ENCODE assay signal across 9 mouse cellular contexts in genomic region chr16:91522479-91523309, GRCm38 (mm10). TPM values are rescaled to one million over a fixed set of nuclear protein-coding genes. Genes with fewer than 3 reads are reported as not detected.
A peak's percentile ranks its signal among the peaks of the same experiment; 100 is the strongest.
DNase-seq lines count a peak whose midpoint lies in the region; ATAC-seq and TF ChIP-seq lines count a peak whose summit lies in the region.
"Had no signal": no experiment of that assay in that cellular context is flagged by ENCODE, and none has a peak within 500 bp of the region (broad histone marks: within the 10 kb centered on the region; RNA-seq: fewer than 3 reads in every experiment).

No protein-coding gene starts in this region.

- no peaks in the 10 kb centered on the region for H3K27me3 ChIP-seq in Patski
- no peaks in the 10 kb centered on the region for H3K27me3 ChIP-seq in liver, embryonic 11.5 days (replicated peaks; ENCODE audit: control insufficient read depth, insufficient read depth, low read length)
- no peaks in the 10 kb centered on the region for H3K27me3 ChIP-seq in forebrain, postnatal 0 days (ENCODE audit: insufficient read depth, low read length)
- H3K27me3 ChIP-seq: lung, embryonic 15.5 days had no signal

- no peak overlapping the region for H3K4me2 ChIP-seq in liver, embryonic 11.5 days
- no peak overlapping the region for H3K4me2 ChIP-seq in forebrain, postnatal 0 days (ENCODE audit: low read depth)
- H3K4me2 ChIP-seq: lung, embryonic 15.5 days had no signal

- H3K9me3 ChIP-seq in liver, embryonic 11.5 days (ENCODE audit: control insufficient read depth, low read length) = no peaks in the 10 kb centered on the region
- no peaks in the 10 kb centered on the region for H3K9me3 ChIP-seq in forebrain, postnatal 0 days (ENCODE audit: low read length)
- H3K9me3 ChIP-seq: lung, embryonic 15.5 days had no signal

- POLR2A ChIA-PET in Patski (lab: Charles Lee) = interaction anchor here (0.5 to 1.2 kb wide), 2 partner anchors 11 to 16 kb away, joined by 3 read pairs; no protein-coding TSS in a partner anchor

- H3K36me3 ChIP-seq in liver, embryonic 11.5 days (ENCODE audit: control insufficient read depth, insufficient read depth, low read length) = no peaks in the 10 kb centered on the region
- H3K36me3 ChIP-seq in forebrain, postnatal 0 days (ENCODE audit: insufficient read depth) = no peaks in the 10 kb centered on the region
- H3K36me3 ChIP-seq: lung, embryonic 15.5 days had no signal

- no peak for TF ChIP-seq CTCF in Patski (IDR thresholded peaks at IDR 0.05)
- TF ChIP-seq CTCF in forebrain, postnatal 0 days (IDR thresholded peaks at IDR 0.05; ENCODE audit: low read depth) = no peak

- peak; percentile 93 for ATAC-seq in Patski
- peak; percentile 62; the same call in 1 of the 2 replicates for ATAC-seq in liver, embryonic 11.5 days (replicated peaks; ENCODE audit: low FRiP score)
- ATAC-seq in neutrophil, adult 5-6 weeks (ENCODE audit: extremely low read depth, insufficient number of reproducible peaks, low FRiP score, poor library complexity, severe bottlenecking) = peak; percentile 75
- ATAC-seq in forebrain, postnatal 0 days = no peak

- in situ Hi-C loops in Patski (cut with MboI; ENCODE audit: low pct_unique_long_range_greater_than_20kb) = no loop called here

- CTCF ChIA-PET in Patski (lab: Charles Lee) = no interaction called here

- H3K4me3 ChIP-seq in liver, embryonic 11.5 days (ENCODE audit: low read depth, low read length) = no peak overlapping the region
- no peak overlapping the region for H3K4me3 ChIP-seq in forebrain, postnatal 0 days (ENCODE audit: low read depth, low read length)
- H3K4me3 ChIP-seq: lung, embryonic 15.5 days had no signal

- no peak overlapping the region; the same call in 1 of the 2 replicates for H3K27ac ChIP-seq in liver, embryonic 11.5 days (ENCODE audit: low read depth, low read length)
- no peak overlapping the region for H3K27ac ChIP-seq in forebrain, postnatal 0 days (ENCODE audit: low read depth, low read length)
- H3K27ac ChIP-seq: lung, embryonic 15.5 days had no signal

- WGBS in liver, embryonic 11.5 days = 36% methylated on average over 18 of the region's 18 CpGs
- WGBS in forebrain, postnatal 0 days = 69% methylated on average over 18 of the region's 18 CpGs

- H3K4me1 ChIP-seq in liver, embryonic 11.5 days (replicated peaks; ENCODE audit: control insufficient read depth, insufficient read depth, low read length) = peaks cover 7% of the 10 kb centered on the region
- H3K4me1 ChIP-seq in forebrain, postnatal 0 days (ENCODE audit: insufficient read depth) = no peaks in the 10 kb centered on the region

- DNase-seq in layer of hippocampus, adult 11-12 months (ENCODE audit: low spot score) = peak; percentile 62
- no peak for DNase-seq in layer of hippocampus, adult 8-10 months (ENCODE audit: low spot score in 2 of 2)
- peak; percentile 64 for DNase-seq in Patski (ENCODE audit: low read depth, low spot score)
- peak; percentile 29 for DNase-seq in liver, embryonic 11.5 days (ENCODE audit: low spot score)
- DNase-seq in testis, postnatal 14 days (ENCODE audit: low spot score) = no peak
- DNase-seq in embryo, embryonic 9.5 days (ENCODE audit: extremely low spot score) = no peak
- no peak for DNase-seq in forebrain, postnatal 0 days

- no peak overlapping the region for H3K9ac ChIP-seq in liver, embryonic 11.5 days (ENCODE audit: low read depth, low read length)
- no peak overlapping the region for H3K9ac ChIP-seq in forebrain, postnatal 0 days
- H3K9ac ChIP-seq: lung, embryonic 15.5 days had no signal

RNA-seq across cellular contexts. Expression of gene Ifngr2, which starts 24.2 kb away (rescaled TPM):
- total RNA-seq in layer of hippocampus, adult 8-10 months (2022) = 10 to 100 TPM; 38.9 to 52.7 (median 46.3) TPM
- 31.3 TPM for polyA plus RNA-seq in Patski (2021)
- polyA plus RNA-seq in liver, embryonic 11.5 days (2014; fragmentation: Nextera tagmentation; extraction: Ambion mirVana) = 26.2 and 28.7 TPM in 2 replicates
- total RNA-seq in neutrophil, adult 5-6 weeks (2017) = 58.2 and 72.7 TPM in 2 replicates
- total RNA-seq in forebrain, postnatal 0 days (2014; rRNA removed) = 61.8 and 63.0 TPM in 2 replicates
- polyA plus RNA-seq in forebrain, postnatal 0 days (2015; fragmentation: Nextera tagmentation; extraction: Ambion mirVana) = 112 and 146 TPM in 2 replicates

RNA-seq across cellular contexts. Expression of gene Ifnar1, which starts 37.7 kb away (rescaled TPM):
- total RNA-seq in layer of hippocampus, adult 8-10 months (2022) = 10 to 100 TPM; 44.9 to 54.0 (median 48.4) TPM
- polyA plus RNA-seq in Patski (2021) = 60.6 TPM
- 32.6 and 35.5 TPM in 2 replicates for polyA plus RNA-seq in liver, embryonic 11.5 days (2014; fragmentation: Nextera tagmentation; extraction: Ambion mirVana)
- 159 and 168 TPM in 2 replicates for total RNA-seq in neutrophil, adult 5-6 weeks (2017)
- total RNA-seq in forebrain, postnatal 0 days (2014; rRNA removed) = 76.7 and 82.6 TPM in 2 replicates
- polyA plus RNA-seq in forebrain, postnatal 0 days (2015; fragmentation: Nextera tagmentation; extraction: Ambion mirVana) = 22.7 and 33.6 TPM in 2 replicates

Comparison
In these comparisons a context has a peak if more than half of its experiments do, and no peak if none do; other contexts are left out.
1. DNase-seq: peak in layer of hippocampus, adult 11-12 months (single experiment), Patski (single experiment) and liver, embryonic 11.5 days (single experiment); none in layer of hippocampus, adult 8-10 months (0 of 2), testis, postnatal 14 days (single experiment), embryo, embryonic 9.5 days (single experiment) and forebrain, postnatal 0 days (single experiment).